Mouse (Mus musculus) cerebellum, adult 2 months (tissue): ENCODE results near the gene Rdh16. TPM values are rescaled to one million over a fixed set of nuclear protein-coding genes. Genes with fewer than 3 reads are reported as not detected.
"Not testable (repeated sequence)": the region's sequence is repeated elsewhere in the genome, so short reads cannot be mapped to it uniquely, and the experiment has no call there.

Experiments used
- DNase-seq, 2 experiments: peaks; one replicate each; pipeline ENCODE4 v3.0.0; 2021
- H3K27ac ChIP-seq: fragments of 200-500 bp; 2 replicates; pipeline ENCODE4 v1.5.1; 2012; ENCODE audit warnings: low read length, control low read depth, inconsistent platforms; ENCODE audit not compliant: insufficient read depth
- H3K27me3 ChIP-seq: fragments of 200-500 bp; 2 replicates; pipeline ENCODE4 v1.6.1; 2012; ENCODE audit warnings: inconsistent platforms, mild to moderate bottlenecking, low read length, moderate library complexity; ENCODE audit not compliant: control insufficient read depth, insufficient read depth
- H3K4me1 ChIP-seq: fragments of 200-500 bp; 2 replicates; pipeline ENCODE4 v1.6.1; 2011; ENCODE audit warnings: low read length; ENCODE audit not compliant: control insufficient read depth, insufficient read depth
- H3K4me3 ChIP-seq: fragments of 200-500 bp; replicated peaks from 2 replicates; pipeline ENCODE3; 2011; ENCODE audit warnings: mild to moderate bottlenecking, low read depth, low read length, control low read depth; ENCODE audit not compliant: insufficient read depth
- CTCF ChIP-seq: fragments of 200-500 bp; IDR thresholded peaks from 2 replicates; pipeline ENCODE4 v1.5.1; 2011; ENCODE audit warnings: low read depth, mild to moderate bottlenecking, control low read depth, low read length, moderate library complexity, borderline replicate concordance; ENCODE audit not compliant: insufficient read depth
- POLR2A ChIP-seq: fragments of 200-500 bp; IDR thresholded peaks from 2 replicates; pipeline ENCODE4 v1.6.1; 2011; ENCODE audit warnings: low read length, control low read depth, borderline replicate concordance; ENCODE audit not compliant: insufficient read depth
- WGBS: fragments of 180-500 bp; shearing (Covaris S2); methylation state at CpG from one replicate; pipeline ENCODE4 v1.1.7; 2018; 5-methylcytosine and 5-hydroxymethylcytosine counted together
- polyA plus RNA-seq: library from polyadenylated mRNA; depleted of rRNA; stranded (reverse); fragments of >200 nt; gene quantifications from 2 replicates; pipeline ENCODE4 v1.2.3, GENCODE M21; 2012

The Rdh16 gene
- polyA plus RNA-seq, 1 experiment = 0.10 TPM

DNA sequence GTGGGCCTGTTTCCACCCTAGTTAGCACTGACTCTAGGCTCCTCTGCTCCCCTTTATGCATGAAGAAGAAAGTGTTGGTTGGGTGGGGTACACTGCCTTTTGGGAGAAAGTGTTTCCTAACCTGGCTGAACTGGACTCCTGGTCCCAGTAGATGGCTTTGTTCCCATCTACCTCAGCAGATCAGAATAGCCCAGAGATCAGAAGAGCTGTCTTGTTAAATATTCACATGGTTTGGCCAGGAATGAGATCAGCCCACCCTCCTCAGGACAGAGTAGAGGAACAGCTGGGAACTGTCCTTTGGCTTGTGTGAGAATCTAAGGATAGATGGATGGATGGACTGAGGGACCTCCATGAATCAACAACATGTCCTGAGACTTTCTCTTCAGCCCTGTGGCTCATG is 14.9 kb downstream of the Rdh16 start:
- no peak for TF ChIP-seq CTCF
- no peak for TF ChIP-seq POLR2A

GRCm38 (mm10) chr10:127817268-127817910 is 16.4 kb downstream of the Rdh16 start:
- not testable (repeated sequence) for H3K27me3 ChIP-seq, H3K4me1 ChIP-seq, H3K4me3 ChIP-seq, DNase-seq, H3K27ac ChIP-seq
- whole genome bisulfite sequencing = 80% methylated on average over 4 of the region's 4 CpGs

More for the DNA sequence above, 14.9 kb downstream of the Rdh16 start:
- no peaks in the 10 kb centered on the region for H3K4me1 ChIP-seq
- H3K27ac ChIP-seq = no peak overlapping the region
- no peak for DNase-seq
- H3K4me3 ChIP-seq = no peak overlapping the region
- H3K27me3 ChIP-seq = no peaks in the 10 kb centered on the region

- H3K4me3 ChIP-seq, DNase-seq, H3K27ac ChIP-seq, H3K4me1 ChIP-seq, H3K27me3 ChIP-seq: not testable (repeated sequence)
- 88% methylated on average over 2 of the region's 2 CpGs for WGBS
Observed at GRCm38 (mm10) chr10:127821806-127822205, 20.9 kb downstream of the Rdh16 start.

DNA sequence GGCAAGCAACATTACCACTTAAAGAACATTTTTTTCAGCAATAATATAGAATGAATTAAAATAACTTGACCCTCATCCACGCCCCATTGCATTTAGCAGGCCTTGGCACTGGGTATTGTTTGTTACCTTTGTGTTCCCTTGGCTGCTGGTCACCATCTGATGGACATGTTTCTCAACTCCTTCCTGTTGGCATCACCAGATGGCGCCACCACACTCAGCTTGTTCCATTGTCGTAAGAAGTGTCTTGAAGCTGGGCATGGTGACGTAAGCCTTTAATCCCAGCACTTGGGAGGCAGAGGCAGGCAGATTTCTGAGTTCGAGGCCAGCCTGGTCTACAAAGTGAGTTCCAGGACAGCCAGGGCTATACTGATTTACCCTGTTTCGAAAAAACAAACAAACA is 24.4 kb downstream of the Rdh16 start:
- no peak for DNase-seq
- Histone ChIP-seq H3K4me3 (no peak overlapping the region), H3K4me1 (peaks cover 9% of the 10 kb centered on the region; the same call in 1 of the 2 replicates), H3K27ac (no peak overlapping the region), H3K27me3 (no peaks in the 10 kb centered on the region)
- TF ChIP-seq CTCF (peak; percentile 18; the same call in 1 of the 2 replicates), POLR2A (no peak)
- WGBS = 74% methylated on average over 6 of the region's 6 CpGs

GRCm38 (mm10) chr10:127829121-127829520 is 28.2 kb downstream of the Rdh16 start:
- 31% methylated on average over 3 of the region's 3 CpGs for WGBS
- Histone ChIP-seq H3K4me1 (peaks cover 9% of the 10 kb centered on the region; the same call in 1 of the 2 replicates), H3K27me3 (no peaks in the 10 kb centered on the region), H3K4me3 (no peak overlapping the region), H3K27ac (no peak overlapping the region)
- TF ChIP-seq CTCF = no peak
- no peak for TF ChIP-seq POLR2A
- peak in 1 of 2 experiments; percentile 38 for DNase-seq

DNA sequence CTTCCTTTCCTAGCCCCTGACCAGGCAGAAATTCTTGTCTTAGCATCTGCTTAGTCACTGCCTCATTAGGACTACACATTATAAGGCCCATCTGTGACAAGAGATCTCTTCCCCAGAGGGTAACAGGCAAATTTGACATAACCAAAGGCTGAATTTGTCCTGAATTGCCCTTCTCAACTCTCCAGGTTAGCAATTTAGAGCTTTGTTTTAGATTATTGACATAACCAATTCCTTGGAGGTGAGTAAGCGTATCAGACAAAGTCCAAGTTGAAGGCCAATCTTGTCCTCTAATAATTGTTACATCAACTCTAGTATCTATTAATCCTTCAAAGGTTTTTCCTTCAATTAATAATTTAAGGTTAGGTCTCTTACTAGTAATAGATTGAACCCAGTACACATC is 33.2 kb downstream of the Rdh16 start:
- DNase-seq, H3K4me3 ChIP-seq: not testable (repeated sequence)
- 95% methylated on average over 1 of the region's 1 CpGs for WGBS

DNA sequence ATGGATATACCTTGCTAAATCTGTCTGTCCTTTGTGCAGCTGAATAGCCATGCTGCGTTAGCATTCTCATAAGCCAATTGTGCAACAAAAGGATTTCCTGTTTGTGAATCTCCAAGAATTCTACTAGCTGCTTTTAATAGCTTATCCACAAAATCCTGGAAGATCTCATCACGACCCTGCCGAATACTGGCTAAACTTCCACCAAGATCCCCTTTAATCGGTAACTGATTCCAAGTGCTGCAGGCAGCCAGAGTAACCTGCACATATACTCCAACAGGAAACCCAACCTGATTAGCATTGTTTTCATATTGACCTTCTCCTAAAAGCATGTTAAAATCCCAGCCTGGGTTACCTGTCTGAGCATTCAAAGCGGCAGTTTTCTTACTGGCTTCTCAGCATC is 34.3 kb downstream of the Rdh16 start:
- H3K4me1 ChIP-seq = no peaks in the 10 kb centered on the region
- DNase-seq = no peak
- 88% methylated on average over 5 of the region's 5 CpGs for WGBS
- no peak for TF ChIP-seq CTCF
- no peak for TF ChIP-seq POLR2A
- no peak overlapping the region for H3K4me3 ChIP-seq
- H3K27me3 ChIP-seq = no peaks in the 10 kb centered on the region
- H3K27ac ChIP-seq = no peak overlapping the region

More for the DNA sequence above, 33.2 kb downstream of the Rdh16 start:
- H3K4me1 ChIP-seq, H3K27me3 ChIP-seq, H3K27ac ChIP-seq: not testable (repeated sequence)

DNA sequence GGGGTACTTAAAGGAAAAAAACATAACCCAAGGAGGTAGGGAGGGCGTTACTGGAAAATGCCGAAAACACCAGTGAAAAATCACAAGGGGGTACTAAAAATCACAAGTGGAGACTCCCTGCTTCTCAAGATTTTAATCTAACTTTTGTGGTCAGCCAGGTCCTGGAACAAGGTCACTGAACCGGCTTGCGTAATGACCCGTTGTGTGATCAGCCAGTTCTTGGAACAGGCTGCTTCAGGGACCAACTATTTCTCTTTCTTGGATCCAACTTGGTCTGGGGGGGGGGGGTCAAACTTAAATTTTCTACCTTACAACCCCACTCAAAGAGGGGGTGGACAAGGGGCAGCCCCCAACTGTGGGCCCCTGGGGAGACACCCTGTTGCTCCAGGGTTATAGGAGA is 36.8 kb downstream of the Rdh16 start:
- not testable (repeated sequence) for H3K4me3 ChIP-seq, H3K4me1 ChIP-seq, H3K27me3 ChIP-seq, DNase-seq, H3K27ac ChIP-seq
- WGBS = 94% methylated on average over 5 of the region's 5 CpGs

- TF ChIP-seq CTCF (no peak), POLR2A (no peak)
- no peak overlapping the region for H3K4me3 ChIP-seq
- H3K4me1 ChIP-seq = no peaks in the 10 kb centered on the region
- H3K27me3 ChIP-seq = no peaks in the 10 kb centered on the region
- DNase-seq = no peak
- WGBS = 87% methylated on average over 2 of the region's 2 CpGs
- no peak overlapping the region for H3K27ac ChIP-seq
Observed at GRCm38 (mm10) chr10:127838539-127838938, 37.6 kb downstream of the Rdh16 start.
